In the genomic region with DNA sequence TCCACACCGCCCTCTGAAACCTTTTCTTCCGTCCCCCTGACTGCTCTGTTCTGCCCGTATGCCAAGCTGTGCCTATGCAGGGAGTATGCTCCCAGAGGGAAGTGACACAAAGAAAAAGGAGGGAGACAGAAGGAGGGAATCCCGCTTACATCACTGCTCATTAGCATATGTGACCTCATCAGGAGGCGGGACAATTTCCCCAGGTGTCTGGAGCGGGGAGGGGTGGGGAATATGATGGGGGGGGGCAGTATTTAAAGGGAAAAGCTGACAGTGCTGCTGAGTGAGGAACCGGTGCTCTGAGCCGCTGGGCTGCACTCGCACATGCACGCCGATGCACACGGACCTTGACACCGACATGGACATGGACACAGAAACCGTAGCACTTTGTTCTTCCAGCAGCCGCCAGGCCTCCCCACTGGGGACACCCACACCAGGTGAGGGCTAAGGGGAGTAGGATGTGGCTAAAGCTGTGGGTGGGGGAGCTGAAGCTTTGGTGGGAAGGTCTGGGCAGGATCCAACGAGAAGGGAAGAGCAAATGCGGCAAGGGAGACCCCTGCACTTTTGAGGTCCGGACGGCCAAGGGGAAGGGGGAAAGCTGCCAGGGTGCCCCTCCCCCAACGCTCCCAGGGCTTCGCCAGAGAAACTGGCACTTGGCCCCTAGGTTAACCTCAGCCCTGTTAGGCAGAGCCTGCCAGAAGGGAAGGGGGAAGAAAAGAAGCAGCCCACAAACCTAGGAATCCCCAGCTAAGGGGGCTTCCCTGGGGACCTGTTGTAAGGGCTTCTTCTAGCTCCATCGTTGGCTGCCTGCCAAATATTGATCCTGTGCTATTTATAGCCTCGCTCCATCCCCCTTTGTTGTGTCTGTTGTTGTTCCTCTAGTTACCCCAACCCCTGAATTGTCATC, we compare ENCODE assay signal across 9 mouse cellular contexts. TPM values are rescaled to one million over a fixed set of nuclear protein-coding genes. Genes with fewer than 3 reads are reported as not detected.
A peak's percentile ranks its signal among the peaks of the same experiment; 100 is the strongest.
DNase-seq lines count a peak whose midpoint lies in the region; ATAC-seq and TF ChIP-seq lines count a peak whose summit lies in the region.
"Had no signal": no experiment of that assay in that cellular context is flagged by ENCODE, and none has a peak within 500 bp of the region (broad histone marks: within the 10 kb centered on the region; RNA-seq: fewer than 3 reads in every experiment).

A gene (plus strand): TSS at position 160 of the 904 bp plus-strand sequence.

- H3K9me3 ChIP-seq in erythroblast, embryonic 14.5 days (ENCODE audit: control insufficient read depth, low read length): no peaks in the 10 kb centered on the region
- no peaks in the 10 kb centered on the region for H3K9me3 ChIP-seq in forebrain, embryonic 15.5 days
- no peaks in the 10 kb centered on the region for H3K9me3 ChIP-seq in midbrain, embryonic 14.5 days (ENCODE audit: control insufficient read depth, low read length)

- under 1% methylated on average over 23 of the region's 23 CpGs for WGBS in forebrain, embryonic 15.5 days
- 7% methylated on average over 23 of the region's 23 CpGs for WGBS in kidney, adult 2 months
- WGBS in midbrain, embryonic 14.5 days: under 1% methylated on average over 23 of the region's 23 CpGs

- H3K4me2 ChIP-seq in forebrain, embryonic 15.5 days (replicated peaks): peak within 1 kb of the TSS; percentile 94
- peak within 1 kb of the TSS; percentile 79 for H3K4me2 ChIP-seq in midbrain, embryonic 14.5 days (ENCODE audit: low read length)

- peaks cover 67% of the 10 kb centered on the region for H3K27me3 ChIP-seq in erythroblast, embryonic 14.5 days (ENCODE audit: control insufficient read depth)
- H3K27me3 ChIP-seq in forebrain, embryonic 15.5 days: peaks cover 20% of the 10 kb centered on the region; the same call in 1 of the 2 replicates
- no peaks in the 10 kb centered on the region for H3K27me3 ChIP-seq in kidney, adult 2 months (replicated peaks; ENCODE audit: control insufficient read depth, insufficient read depth, low read length)
- peaks cover 8% of the 10 kb centered on the region; the same call in 1 of the 2 replicates for H3K27me3 ChIP-seq in midbrain, embryonic 14.5 days (ENCODE audit: control insufficient read depth, insufficient read depth, low read length)

- no peak for TF ChIP-seq CTCF in kidney, adult 2 months (conservative IDR thresholded peaks at IDR 0.05; ENCODE audit: insufficient read depth, insufficient read length, low read depth, low read length)

- no peak for TF ChIP-seq POLR2A in kidney, adult 2 months (IDR thresholded peaks at IDR 0.05; ENCODE audit: low read depth, low read length)

- H3K4me3 ChIP-seq in erythroblast, embryonic 14.5 days (replicated peaks): peak within 1 kb of the TSS; percentile 27
- peak within 1 kb of the TSS; percentile 60 for H3K4me3 ChIP-seq in forebrain, embryonic 15.5 days
- H3K4me3 ChIP-seq in kidney, adult 2 months (ENCODE audit: insufficient read depth, low read depth, low read length): peak within 1 kb of the TSS; percentile 30; the same call in 1 of the 2 replicates
- peak within 1 kb of the TSS; percentile 57 for H3K4me3 ChIP-seq in midbrain, embryonic 14.5 days (replicated peaks; ENCODE audit: low read depth, low read length)

- H3K9ac ChIP-seq in forebrain, embryonic 15.5 days (replicated peaks): peak within 1 kb of the TSS; percentile 74
- peak within 1 kb of the TSS; percentile 72 for H3K9ac ChIP-seq in midbrain, embryonic 14.5 days (replicated peaks; ENCODE audit: low read length)

- DNase-seq in kidney, adult 2 months: peak; percentile 62
- peak; percentile 63 for DNase-seq in left cerebral cortex, postnatal 4 days
- DNase-seq in midbrain, embryonic 14.5 days: peak; percentile 92
- DNase-seq in c-Kit-positive CD71-positive TER-119-positive erythroid progenitor cells, embryonic 14.5 days (ENCODE audit: low spot score): no peak

- peaks cover 9% of the 10 kb centered on the region for H3K4me1 ChIP-seq in erythroblast, embryonic 14.5 days (ENCODE audit: control insufficient read depth)
- peaks cover 37% of the 10 kb centered on the region for H3K4me1 ChIP-seq in forebrain, embryonic 15.5 days
- 0 out of 2 replicates have a peak, but pooled peaks cover 2% of the 10 kb centered on the region for H3K4me1 ChIP-seq in kidney, adult 2 months (ENCODE audit: control insufficient read depth, insufficient read depth, low read length)
- peaks cover 29% of the 10 kb centered on the region for H3K4me1 ChIP-seq in midbrain, embryonic 14.5 days (ENCODE audit: control insufficient read depth, insufficient read depth, low read length)

- peaks cover 3% of the 10 kb centered on the region for H3K36me3 ChIP-seq in erythroblast, embryonic 14.5 days (ENCODE audit: control insufficient read depth)
- H3K36me3 ChIP-seq in forebrain, embryonic 15.5 days: no peaks in the 10 kb centered on the region
- no peaks in the 10 kb centered on the region for H3K36me3 ChIP-seq in kidney, adult 2 months (ENCODE audit: control insufficient read depth, insufficient read depth, low read length)
- 0 out of 2 replicates have a peak, but pooled peaks cover 3% of the 10 kb centered on the region for H3K36me3 ChIP-seq in midbrain, embryonic 14.5 days (ENCODE audit: control insufficient read depth, insufficient read depth, low read length)

- intact Hi-C loops in left cerebral cortex, postnatal 4 days (cut with DNase I): no loop called here

- ATAC-seq in erythroblast, adult 5-6 weeks (replicated peaks; ENCODE audit: low FRiP score, poor library complexity, severe bottlenecking): no peak
- peak; percentile 86 for ATAC-seq in cerebellum, adult (ENCODE audit: insufficient number of reproducible peaks, low FRiP score, low TSS enrichment)
- peak; percentile 90 for ATAC-seq in forebrain, embryonic 15.5 days (replicated peaks)
- ATAC-seq in midbrain, embryonic 14.5 days (ENCODE audit: low FRiP score, low TSS enrichment): peak; percentile 91

- H3K27ac ChIP-seq in forebrain, embryonic 15.5 days (replicated peaks): peak within 1 kb of the TSS; percentile 71
- H3K27ac ChIP-seq in kidney, adult 2 months (ENCODE audit: insufficient read depth, low read depth, low read length): no peak within 1 kb of the TSS
- peak within 1 kb of the TSS; percentile 80 for H3K27ac ChIP-seq in midbrain, embryonic 14.5 days (replicated peaks; ENCODE audit: low read depth, low read length)

RNA-seq across cellular contexts. Expression of the gene that starts here (rescaled TPM):
- polyA plus RNA-seq in erythroblast, embryonic 14.5 days (2012): not detected in 2 replicates
- not detected in 2 replicates for total RNA-seq in erythroblast, adult 5-6 weeks (2015; ENCODE audit: low replicate concordance)
- total RNA-seq in erythroblast, adult 5-6 weeks (2017; ENCODE audit: low replicate concordance): not detected in 2 replicates
- 22.9 and 23.8 TPM in 2 replicates for polyA plus RNA-seq in forebrain, embryonic 15.5 days (2015; fragmentation: Nextera tagmentation; extraction: Ambion mirVana)
- 0.23 and 0.30 TPM in 2 replicates for polyA plus RNA-seq in kidney, adult 2 months (2012; rRNA removed)
- total RNA-seq in left cerebral cortex, postnatal 4 days (2021): 10 to 100 TPM; 15.0 to 17.2 TPM
- polyA plus RNA-seq in midbrain, embryonic 14.5 days (2014; fragmentation: Nextera tagmentation; extraction: Ambion mirVana): 37.2 and 44.6 TPM in 2 replicates
- total RNA-seq: heart, postnatal 10 days had no signal

Comparison
In these comparisons a context has a peak if more than half of its experiments do, and no peak if none do; other contexts are left out.
1. RNA of the gene that starts here (total RNA-seq): 15.0 to 17.2 TPM in left cerebral cortex, postnatal 4 days; not detected in erythroblast, adult 5-6 weeks; every median in the first group is over 10 times any median in the second.
2. RNA of the gene that starts here (polyA plus RNA-seq): 37.2 to 44.6 TPM in midbrain, embryonic 14.5 days and 22.9 to 23.8 TPM in forebrain, embryonic 15.5 days; 0.23 to 0.30 TPM in kidney, adult 2 months and not detected in erythroblast, embryonic 14.5 days; every median in the first group is over 10 times any median in the second.
3. Peak in DNase-seq and H3K4me3 ChIP-seq in kidney, adult 2 months; RNA of the gene not detected or under 1 TPM.
4. Peak in every context shown above with its lines, with median percentiles within 50 percentile points of each other: H3K4me3 ChIP-seq.